Comparison of ENCODE assay signal across 7 mouse cellular contexts in the genomic region with DNA sequence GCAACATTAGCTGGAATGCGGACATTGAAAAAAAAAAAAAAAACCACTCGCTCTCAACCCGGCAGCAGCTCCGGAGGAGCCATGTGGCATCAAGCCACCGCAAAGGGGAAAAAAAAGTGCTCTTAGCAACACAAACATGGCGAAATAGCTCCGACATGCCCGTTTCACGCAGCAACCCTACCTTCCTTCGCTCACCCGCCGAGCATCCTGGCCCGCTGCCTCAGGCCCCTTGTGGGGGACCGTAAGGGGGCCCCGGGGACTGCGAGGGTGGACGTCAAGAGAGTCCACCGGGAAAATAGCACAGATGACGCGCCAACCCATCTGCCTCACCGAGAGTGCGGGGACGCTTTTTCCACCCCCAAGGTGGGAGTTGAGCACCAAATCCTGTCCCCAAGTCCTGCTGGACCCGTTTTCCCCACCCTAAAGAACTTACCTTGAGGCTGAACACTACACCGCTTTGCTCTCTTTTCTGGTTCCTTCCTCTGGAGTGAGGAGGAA.
A peak's percentile ranks its signal among the peaks of the same experiment; 100 is the strongest.
DNase-seq lines count a peak whose midpoint lies in the region; ATAC-seq and TF ChIP-seq lines count a peak whose summit lies in the region.

No protein-coding gene starts in this region.

- no peak overlapping the region for H3K27ac ChIP-seq in ES-E14 (ENCODE audit: insufficient read depth, low read depth, low read length, poor library complexity, severe bottlenecking)
- peak overlapping the region; percentile 89 for H3K27ac ChIP-seq in bone marrow macrophage, adult 2 months (ENCODE audit: insufficient read depth, low read depth, low read length)
- H3K27ac ChIP-seq in forebrain, embryonic 16.5 days (ENCODE audit: low read length): no peak overlapping the region
- H3K27ac ChIP-seq in hindbrain, embryonic 12.5 days: no peak overlapping the region
- no peak overlapping the region for H3K27ac ChIP-seq in stomach, embryonic 14.5 days (ENCODE audit: low read length)

- ATAC-seq in forebrain, embryonic 16.5 days: 0 out of 2 replicates have a peak, but pooled peaks have one; percentile 4
- no peak for ATAC-seq in hindbrain, embryonic 12.5 days (ENCODE audit: low FRiP score)
- ATAC-seq in stomach, embryonic 14.5 days (ENCODE audit: insufficient number of reproducible peaks, insufficient read depth, low FRiP score, low read depth): no peak

- DNase-seq in ES-E14 (ENCODE audit: low read depth, low spot score): peak; percentile 21
- peak; percentile 38 to 60 for DNase-seq in left cerebral cortex, postnatal 25 days (ENCODE audit: low spot score in 2 of 2)
- peak; percentile 39 for DNase-seq in mesoderm, embryonic 11.5 days (ENCODE audit: low read depth, low spot score)

- TF ChIP-seq CTCF in bone marrow macrophage, adult 2 months (IDR thresholded peaks at IDR 0.05; ENCODE audit: low read depth, low read length): no peak

- peak overlapping the region; percentile 32 for H3K9ac ChIP-seq in ES-E14 (ENCODE audit: insufficient read depth, low read depth, low read length, poor library complexity, severe bottlenecking)
- peak overlapping the region; percentile 53 for H3K9ac ChIP-seq in forebrain, embryonic 16.5 days (replicated peaks; ENCODE audit: low read depth, low read length)
- peak overlapping the region; percentile 51; the same call in 1 of the 2 replicates for H3K9ac ChIP-seq in hindbrain, embryonic 12.5 days
- H3K9ac ChIP-seq in stomach, embryonic 14.5 days (replicated peaks; ENCODE audit: low read depth, low read length): no peak overlapping the region; the same call in 1 of the 2 replicates

- intact Hi-C loops in left cerebral cortex, postnatal 25 days (cut with DNase I): loop anchor here (1.0 to 2.0 kb wide), 4 partner anchors 19 to 181 kb away; partner anchors contain the start of gene Mkln1

- H3K9me3 ChIP-seq in ES-E14 (ENCODE audit: control insufficient read depth, insufficient read depth, low read depth, low read length): no peaks in the 10 kb centered on the region
- H3K9me3 ChIP-seq in forebrain, embryonic 16.5 days (ENCODE audit: control insufficient read depth, low read length): no peaks in the 10 kb centered on the region
- no peaks in the 10 kb centered on the region for H3K9me3 ChIP-seq in hindbrain, embryonic 12.5 days (replicated peaks)
- no peaks in the 10 kb centered on the region for H3K9me3 ChIP-seq in stomach, embryonic 14.5 days (ENCODE audit: control insufficient read depth, low read depth, low read length)

- no peak for TF ChIP-seq POLR2A in bone marrow macrophage, adult 2 months (IDR thresholded peaks at IDR 0.05; ENCODE audit: borderline replicate concordance, low read depth, low read length)

- WGBS in forebrain, embryonic 16.5 days: 0% methylated on average over 25 of the region's 25 CpGs
- under 1% methylated on average over 24 of the region's 25 CpGs for WGBS in hindbrain, embryonic 12.5 days
- under 1% methylated on average over 25 of the region's 25 CpGs for WGBS in stomach, embryonic 14.5 days

- in situ Hi-C loops in ES-E14 (cut with MboI; ENCODE audit: low sequenced_read_pairs in 2 of 2, unreplicated experiment in 2 of 2): no loop called here

- H3K4me3 ChIP-seq in ES-E14 (ENCODE audit: insufficient read depth in 1 of 2, low read depth in 1 of 2, low read length in 2 of 2, poor library complexity in 1 of 2, severe bottlenecking in 1 of 2): peak overlapping the region; percentile 62 to 72
- H3K4me3 ChIP-seq in bone marrow macrophage, adult 2 months (ENCODE audit: insufficient read depth, low read length): peak overlapping the region; percentile 89
- H3K4me3 ChIP-seq in forebrain, embryonic 16.5 days (replicated peaks; ENCODE audit: low read length): peak overlapping the region; percentile 82
- H3K4me3 ChIP-seq in hindbrain, embryonic 12.5 days: peak overlapping the region; percentile 75
- H3K4me3 ChIP-seq in stomach, embryonic 14.5 days (ENCODE audit: low read depth, low read length): peak overlapping the region; percentile 73

- peak overlapping the region; percentile 100 for H3K4me2 ChIP-seq in forebrain, embryonic 16.5 days (ENCODE audit: low read length)
- peak overlapping the region; percentile 100 for H3K4me2 ChIP-seq in hindbrain, embryonic 12.5 days (replicated peaks)
- H3K4me2 ChIP-seq in stomach, embryonic 14.5 days (replicated peaks; ENCODE audit: low read depth, low read length): peak overlapping the region; percentile 100

- no peaks in the 10 kb centered on the region for H3K36me3 ChIP-seq in ES-E14 (ENCODE audit: control insufficient read depth, insufficient read depth, low read length, poor library complexity, severe bottlenecking)
- H3K36me3 ChIP-seq in forebrain, embryonic 16.5 days (ENCODE audit: control insufficient read depth, insufficient read depth): no peaks in the 10 kb centered on the region
- H3K36me3 ChIP-seq in hindbrain, embryonic 12.5 days: no peaks in the 10 kb centered on the region
- H3K36me3 ChIP-seq in stomach, embryonic 14.5 days (ENCODE audit: control insufficient read depth, insufficient read depth, low read length): no peaks in the 10 kb centered on the region

- H3K27me3 ChIP-seq in forebrain, embryonic 16.5 days (replicated peaks; ENCODE audit: control insufficient read depth, insufficient read depth, low read length): peaks cover 41% of the 10 kb centered on the region
- peaks cover 65% of the 10 kb centered on the region for H3K27me3 ChIP-seq in hindbrain, embryonic 12.5 days
- H3K27me3 ChIP-seq in stomach, embryonic 14.5 days (ENCODE audit: control insufficient read depth, insufficient read depth, low read length): peaks cover 35% of the 10 kb centered on the region

- peaks cover 4 to 9% of the 10 kb centered on the region in 2 experiments; a peak in 1 of 4 replicates for H3K4me1 ChIP-seq in ES-E14 (ENCODE audit: control insufficient read depth in 2 of 2, insufficient read depth in 2 of 2, low read length in 2 of 2, poor library complexity in 1 of 2)
- H3K4me1 ChIP-seq in bone marrow macrophage, adult 2 months (ENCODE audit: control insufficient read depth, insufficient read depth, low read length): peaks cover 19% of the 10 kb centered on the region
- peaks cover 44% of the 10 kb centered on the region for H3K4me1 ChIP-seq in forebrain, embryonic 16.5 days (replicated peaks; ENCODE audit: control insufficient read depth, insufficient read depth, low read length)
- peaks cover 46% of the 10 kb centered on the region for H3K4me1 ChIP-seq in hindbrain, embryonic 12.5 days
- H3K4me1 ChIP-seq in stomach, embryonic 14.5 days (ENCODE audit: control insufficient read depth, insufficient read depth, low read length): peaks cover 22% of the 10 kb centered on the region; the same call in 1 of the 2 replicates

TF ChIP-seq in ES-E14, 5 proteins besides CTCF, POLR2A, EP300 and RAD21:
- TF ChIP-seq MAFK (IDR thresholded peaks at IDR 0.05; ENCODE audit: insufficient read depth, low read depth, low read length): no peak
- TF ChIP-seq ZNF384 (IDR thresholded peaks at IDR 0.05; ENCODE audit: low read depth, low read length): peak; percentile 88
- TF ChIP-seq CHD2 (IDR thresholded peaks at IDR 0.05; ENCODE audit: low read depth, low read length): no peak
- no peak for TF ChIP-seq HCFC1 (IDR thresholded peaks at IDR 0.05; ENCODE audit: borderline replicate concordance, insufficient read depth, low read length)
- no peak for TF ChIP-seq ZC3H11A (IDR thresholded peaks at IDR 0.05; ENCODE audit: borderline replicate concordance, low read depth, low read length)
